8 mouse cellular contexts compared by ENCODE assay signal in genomic region chr6:28831854-28832750, GRCm38 (mm10). TPM values are rescaled to one million over a fixed set of nuclear protein-coding genes. Genes with fewer than 3 reads are reported as not detected.
A peak's percentile ranks its signal among the peaks of the same experiment; 100 is the strongest.
DNase-seq lines count a peak whose midpoint lies in the region; ATAC-seq and TF ChIP-seq lines count a peak whose summit lies in the region.

No protein-coding gene starts in this region.

- H3K9me3 ChIP-seq in heart, embryonic 13.5 days: no peaks in the 10 kb centered on the region
- H3K9me3 ChIP-seq in midbrain, embryonic 10.5 days (replicated peaks): no peaks in the 10 kb centered on the region
- no peaks in the 10 kb centered on the region for H3K9me3 ChIP-seq in stomach, postnatal 0 days (ENCODE audit: control insufficient read depth, low read length)

- WGBS in thymus, adult 2 months: 4% methylated on average over 61 of the region's 82 CpGs
- whole genome bisulfite sequencing in heart, embryonic 13.5 days: under 1% methylated on average over 67 of the region's 82 CpGs
- WGBS in midbrain, embryonic 10.5 days: 2% methylated on average over 82 of the region's 82 CpGs
- WGBS in stomach, postnatal 0 days: 1% methylated on average over 67 of the region's 82 CpGs

- no peak for ATAC-seq in CD4-positive, CD25-positive, alpha-beta regulatory T cell, adult 4 months
- peak; percentile 33; the same call in 1 of the 2 replicates for ATAC-seq in heart, embryonic 13.5 days (ENCODE audit: extremely low read depth, insufficient number of reproducible peaks, low FRiP score, low TSS enrichment)
- ATAC-seq in stomach, postnatal 0 days (ENCODE audit: low FRiP score, low TSS enrichment): peak; percentile 41; the same call in 1 of the 2 replicates

- peak overlapping the region; percentile 36 for H3K4me3 ChIP-seq in thymus, adult 2 months (ENCODE audit: control insufficient read depth, insufficient read depth, low read length)
- peak overlapping the region; percentile 71 for H3K4me3 ChIP-seq in heart, embryonic 13.5 days
- peak overlapping the region; percentile 95 for H3K4me3 ChIP-seq in left cerebral cortex, adult 2 months
- H3K4me3 ChIP-seq in midbrain, embryonic 10.5 days: peak overlapping the region; percentile 82
- peak overlapping the region; percentile 59 for H3K4me3 ChIP-seq in stomach, postnatal 0 days (ENCODE audit: low read depth, low read length)

- TF ChIP-seq POLR2A in thymus, adult 2 months (IDR thresholded peaks at IDR 0.05; ENCODE audit: control insufficient read depth, extremely low read depth, insufficient read depth, low read length, poor library complexity): no peak

- H3K9ac ChIP-seq in heart, embryonic 13.5 days: peak overlapping the region; percentile 85
- H3K9ac ChIP-seq in stomach, postnatal 0 days (ENCODE audit: low read length): peak overlapping the region; percentile 59

- intact Hi-C loops in left cerebral cortex, adult 2 months (cut with DNase I): loop anchor here (2.0 to 5.0 kb wide), 4 partner anchors 125 to 410 kb away; partner anchors contain the start of gene Arf5

- DNase-seq in CD4-positive, CD25-positive, alpha-beta regulatory T cell, adult 2 months (ENCODE audit: low read depth, low spot score): peak; percentile 28
- peak; percentile 9 for DNase-seq in thymus, adult 2 months
- DNase-seq in thymus, adult 18-20 months: no peak
- peak; percentile 64 for DNase-seq in left cerebral cortex, adult 2 months (ENCODE audit: extremely low spot score in 1 of 2, low spot score in 2 of 2)
- DNase-seq in midbrain, embryonic 10.5 days (ENCODE audit: low spot score): peak; percentile 71
- peak; percentile 62 for DNase-seq in stomach, postnatal 0 days (ENCODE audit: low spot score)

- peaks cover 11% of the 10 kb centered on the region for H3K4me1 ChIP-seq in thymus, adult 2 months (replicated peaks; ENCODE audit: control insufficient read depth, insufficient read depth, low read length)
- H3K4me1 ChIP-seq in heart, embryonic 13.5 days: peaks cover 27% of the 10 kb centered on the region
- peaks cover 68% of the 10 kb centered on the region for H3K4me1 ChIP-seq in midbrain, embryonic 10.5 days
- H3K4me1 ChIP-seq in stomach, postnatal 0 days (replicated peaks; ENCODE audit: control insufficient read depth, insufficient read depth): no peaks in the 10 kb centered on the region

- TF ChIP-seq CTCF in thymus, adult 2 months (IDR thresholded peaks at IDR 0.05; ENCODE audit: borderline replicate concordance, control insufficient read depth, extremely low read depth, insufficient read depth, low read length, poor library complexity): no peak
- TF ChIP-seq CTCF in left cerebral cortex, adult 2 months (IDR thresholded peaks at IDR 0.05): no peak
- TF ChIP-seq CTCF in stomach, postnatal 0 days (IDR thresholded peaks at IDR 0.05; ENCODE audit: low read depth): no peak

- H3K36me3 ChIP-seq in thymus, adult 2 months (ENCODE audit: control insufficient read depth, insufficient read depth, low read length): no peaks in the 10 kb centered on the region
- H3K36me3 ChIP-seq in heart, embryonic 13.5 days: no peaks in the 10 kb centered on the region
- peaks cover 10% of the 10 kb centered on the region for H3K36me3 ChIP-seq in midbrain, embryonic 10.5 days
- H3K36me3 ChIP-seq in stomach, postnatal 0 days (ENCODE audit: control insufficient read depth, insufficient read depth, low read length): no peaks in the 10 kb centered on the region

- peak overlapping the region; percentile 97 for H3K4me2 ChIP-seq in heart, embryonic 13.5 days
- peak overlapping the region; percentile 100 for H3K4me2 ChIP-seq in stomach, postnatal 0 days (replicated peaks; ENCODE audit: low read depth)

- no peak for TF ChIP-seq EP300 in stomach, postnatal 0 days (optimal IDR thresholded peaks at IDR 0.05)

- H3K27ac ChIP-seq in thymus, adult 2 months (ENCODE audit: control insufficient read depth, insufficient read depth, low read length): no peak overlapping the region
- no peak overlapping the region for H3K27ac ChIP-seq in heart, embryonic 13.5 days (replicated peaks)
- H3K27ac ChIP-seq in left cerebral cortex, adult 2 months: peak overlapping the region; percentile 99
- H3K27ac ChIP-seq in midbrain, embryonic 10.5 days (replicated peaks): peak overlapping the region; percentile 91
- no peak overlapping the region for H3K27ac ChIP-seq in stomach, postnatal 0 days (replicated peaks)

- H3K27me3 ChIP-seq in thymus, adult 2 months (ENCODE audit: control insufficient read depth, insufficient read depth, low read length): peaks cover 8% of the 10 kb centered on the region
- H3K27me3 ChIP-seq in heart, embryonic 13.5 days (replicated peaks): peaks cover 26% of the 10 kb centered on the region
- peaks cover 57% of the 10 kb centered on the region for H3K27me3 ChIP-seq in midbrain, embryonic 10.5 days (ENCODE audit: low read depth, poor library complexity, severe bottlenecking)
- H3K27me3 ChIP-seq in stomach, postnatal 0 days (ENCODE audit: control insufficient read depth, insufficient read depth, low read length): no peaks in the 10 kb centered on the region

RNA-seq across cellular contexts. Expression of gene Lrrc4, which starts 0.6 kb away (rescaled TPM):
- under 1 TPM; 0.16 to 0.51 TPM for polyA plus RNA-seq in CD4-positive, CD25-positive, alpha-beta regulatory T cell, adult 4 months (2017; shearing (Covaris generic))
- polyA plus RNA-seq in thymus, adult 2 months (2012; rRNA removed): 0.48 and 0.67 TPM in 2 replicates
- 0.40 and 0.41 TPM in 2 replicates for polyA plus RNA-seq in heart, embryonic 13.5 days (2015; fragmentation: Nextera tagmentation; extraction: Ambion mirVana)
- 100 to 1,000 TPM; 105 to 111 TPM for total RNA-seq in left cerebral cortex, adult 2 months (2021)
- 1.5 and 2.3 TPM in 2 replicates for polyA plus RNA-seq in midbrain, embryonic 10.5 days (2016; fragmentation: Nextera tagmentation; extraction: Ambion mirVana)
- 0.51 and 0.62 TPM in 2 replicates for polyA plus RNA-seq in stomach, postnatal 0 days (2015; fragmentation: Nextera tagmentation; extraction: Ambion mirVana)

Comparison
In these comparisons a context has a peak if more than half of its experiments do, and no peak if none do; other contexts are left out.
1. DNase-seq: peak in CD4-positive, CD25-positive, alpha-beta regulatory T cell, adult 2 months (single experiment), thymus, adult 2 months (single experiment), left cerebral cortex, adult 2 months (2 of 2), midbrain, embryonic 10.5 days (single experiment) and stomach, postnatal 0 days (single experiment); none in thymus, adult 18-20 months (0 of 2).
2. H3K27ac ChIP-seq: peak in left cerebral cortex, adult 2 months (single experiment) and midbrain, embryonic 10.5 days (single experiment); none in thymus, adult 2 months (single experiment), heart, embryonic 13.5 days (single experiment) and stomach, postnatal 0 days (single experiment).
3. H3K4me3 ChIP-seq: peak in every context shown above with its lines; median percentile 95 in left cerebral cortex, adult 2 months; 82 in midbrain, embryonic 10.5 days; 71 in heart, embryonic 13.5 days; 59 in stomach, postnatal 0 days; 36 in thymus, adult 2 months.